Mouse (Mus musculus) stomach, embryonic 14.5 days (tissue): ENCODE measurements around the gene Rad9b. TPM values are rescaled to one million over a fixed set of nuclear protein-coding genes. Genes with fewer than 3 reads are reported as not detected.
A peak's percentile ranks its signal among the peaks of the same experiment; 100 is the strongest.

Experiments used
- ATAC-seq: fragments of 200-750 bp; cut with Nextera tagmentation; 2 replicates; pipeline ENCODE4 v1.8.0; 2017; ENCODE audit warnings: low read depth, moderate TSS enrichment; ENCODE audit not compliant: insufficient number of reproducible peaks, insufficient read depth, low FRiP score
- H3K27ac ChIP-seq: fragments of 300-500 bp; sonication (generic); 2 replicates; pipeline ENCODE4 v1.5.1; 2014; ENCODE audit warnings: mild to moderate bottlenecking, low read length, moderate library complexity, mixed read lengths
- H3K27me3 ChIP-seq: fragments of 300-500 bp; sonication (generic); 2 replicates; pipeline ENCODE4 v1.6.1; 2014; ENCODE audit warnings: low read length, control low read depth, mixed read lengths; ENCODE audit not compliant: control insufficient read depth, insufficient read depth
- H3K36me3 ChIP-seq: fragments of 300-500 bp; sonication (generic); 2 replicates; pipeline ENCODE4 v1.6.1; 2014; ENCODE audit warnings: mild to moderate bottlenecking, control low read depth, low read length, moderate library complexity, mixed read lengths; ENCODE audit not compliant: control insufficient read depth, insufficient read depth
- H3K4me1 ChIP-seq: fragments of 300-500 bp; sonication (generic); 2 replicates; pipeline ENCODE4 v1.6.1; 2014; ENCODE audit warnings: low read length, control low read depth, mixed read lengths; ENCODE audit not compliant: control insufficient read depth, insufficient read depth
- H3K4me2 ChIP-seq: fragments of 300-500 bp; sonication (generic); replicated peaks from 2 replicates; pipeline ENCODE4 v1.6.1; 2014; ENCODE audit warnings: low read depth, low read length, control low read depth
- H3K4me3 ChIP-seq: fragments of 300-500 bp; sonication (generic); 2 replicates; pipeline ENCODE4 v1.5.1; 2014; ENCODE audit warnings: low read depth, low read length, control low read depth
- H3K9ac ChIP-seq: fragments of 300-500 bp; sonication (generic); replicated peaks from 2 replicates; pipeline ENCODE4 v1.6.1; 2014; ENCODE audit warnings: low read depth, mild to moderate bottlenecking, control low read depth, low read length, moderate library complexity, mixed read lengths
- H3K9me3 ChIP-seq: fragments of 300-500 bp; sonication (generic); 2 replicates; pipeline ENCODE4 v1.6.1; 2016; ENCODE audit warnings: low read depth, low read length, control low read depth; ENCODE audit not compliant: control insufficient read depth
- WGBS: fragments of 180-500 bp; shearing (Covaris S2); extraction: QIAGEN DNeasy Blood & Tissue Kit; methylation state at CpG from one replicate; pipeline ENCODE4 v1.1.7; 2014; 5-methylcytosine and 5-hydroxymethylcytosine counted together
- polyA plus RNA-seq: library from polyadenylated mRNA; unstranded; fragments of >200 nt; fragmentation: Nextera tagmentation; extraction: Ambion mirVana; gene quantifications from 2 replicates; pipeline ENCODE4 v1.2.1, GENCODE M21; 2014

Rad9b gene
- polyA plus RNA-seq, 1 experiment from 2014 or later: 15.3 TPM

- Histone ChIP-seq H3K4me3 (0 out of 2 replicates have a peak overlapping the region, but pooled peaks have one; percentile 8), H3K4me2 (peak overlapping the region; percentile 14; the same call in 1 of the 2 replicates), H3K9ac (no peak overlapping the region), H3K36me3 (no peaks in the 10 kb centered on the region), H3K27ac (no peak overlapping the region), H3K9me3 (no peaks in the 10 kb centered on the region), H3K4me1 (peaks cover 9% of the 10 kb centered on the region), H3K27me3 (no peaks in the 10 kb centered on the region)
- ATAC-seq: no peak
- 30% methylated on average over 6 of the region's 6 CpGs for WGBS
Measured at GRCm38 (mm10) chr5:122280422-122280826, 73.6 kb downstream of the Rad9b start.

- Histone ChIP-seq H3K9ac (no peak overlapping the region), H3K36me3 (no peaks in the 10 kb centered on the region), H3K4me2 (no peak overlapping the region; the same call in 1 of the 2 replicates), H3K27ac (no peak overlapping the region), H3K27me3 (no peaks in the 10 kb centered on the region), H3K4me3 (no peak overlapping the region), H3K4me1 (peaks cover 7% of the 10 kb centered on the region; the same call in 1 of the 2 replicates), H3K9me3 (no peaks in the 10 kb centered on the region)
- ATAC-seq: no peak
- 63% methylated on average over 12 of the region's 12 CpGs for WGBS
Measured at GRCm38 (mm10) chr5:122279799-122280421, 74.1 kb downstream of the Rad9b start.

GRCm38 (mm10) chr5:122278946-122279345 lies 75.1 kb downstream of the Rad9b start:
- 80% methylated on average over 7 of the region's 7 CpGs for WGBS
- Histone ChIP-seq H3K36me3 (no peaks in the 10 kb centered on the region), H3K9me3 (no peaks in the 10 kb centered on the region), H3K27ac (no peak overlapping the region), H3K9ac (no peak overlapping the region), H3K4me1 (peaks cover 7% of the 10 kb centered on the region; the same call in 1 of the 2 replicates), H3K4me2 (no peak overlapping the region), H3K4me3 (no peak overlapping the region), H3K27me3 (no peaks in the 10 kb centered on the region)
- ATAC-seq: no peak

- WGBS: 36% methylated on average over 5 of the region's 5 CpGs
- ATAC-seq: no peak
- Histone ChIP-seq H3K27me3 (no peaks in the 10 kb centered on the region), H3K4me2 (no peak overlapping the region), H3K4me3 (no peak overlapping the region), H3K27ac (no peak overlapping the region), H3K4me1 (no peaks in the 10 kb centered on the region), H3K36me3 (no peaks in the 10 kb centered on the region), H3K9ac (no peak overlapping the region), H3K9me3 (no peaks in the 10 kb centered on the region)
Measured at GRCm38 (mm10) chr5:122274785-122275184, 79.2 kb downstream of the Rad9b start.

Other genes with a start within 250 kb of the Rad9b start
- not detected in 2 replicates for gene Ccdc63, start 213.4 kb downstream of the Rad9b start, polyA plus RNA-seq
- gene Ppp1cc, start 196.0 kb downstream of the Rad9b start, polyA plus RNA-seq: 221 and 234 TPM in 2 replicates
- gene Hvcn1, start 147.4 kb downstream of the Rad9b start, polyA plus RNA-seq: 6.2 and 6.3 TPM in 2 replicates
- gene Tctn1, start 89.8 kb downstream of the Rad9b start, polyA plus RNA-seq: 6.5 and 8.2 TPM in 2 replicates
- gene Pptc7, start 69.9 kb downstream of the Rad9b start, polyA plus RNA-seq: 11.3 and 11.8 TPM in 2 replicates
- gene Vps29, start 136 bp upstream of the Rad9b start, polyA plus RNA-seq: 209 and 221 TPM in 2 replicates
- gene Gpn3, start 17.6 kb upstream of the Rad9b start, polyA plus RNA-seq: 65.7 and 67.0 TPM in 2 replicates
- 62.9 and 64.7 TPM in 2 replicates for gene Fam216a, start 18.1 kb upstream of the Rad9b start, polyA plus RNA-seq
- 43.4 and 49.9 TPM in 2 replicates for gene Arpc3, start 37.6 kb upstream of the Rad9b start, polyA plus RNA-seq
- gene Anapc7, start 67.5 kb upstream of the Rad9b start, polyA plus RNA-seq: 23.3 and 29.4 TPM in 2 replicates
- gene Atp2a2, start 148.0 kb upstream of the Rad9b start, polyA plus RNA-seq: 36.7 and 40.0 TPM in 2 replicates